Mouse (Mus musculus): Measurements from ENCODE around the gene Mt1. TPM values are rescaled to one million over a fixed set of nuclear protein-coding genes. Genes with fewer than 3 reads are reported as not detected.

Gene Mt1
- polyA plus RNA-seq, 1 experiment from 2014 or later, result 2,663 TPM

GRCm38 (mm10) chr8:94179713-94180560, 1.1 kb downstream of the Mt1 start:
- ATAC-seq, result no peak
- DNase-seq, result peak; percentile 62
- Histone ChIP-seq H3K27me3 (ENCODE audit: insufficient read depth, low read length) (no peaks in the 10 kb centered on the region), H3K4me2 (ENCODE audit: low read depth, low read length) (peak overlapping the region; percentile 82), H3K36me3 (replicated peaks; ENCODE audit: insufficient read depth, low read length) (no peaks in the 10 kb centered on the region; the same call in 1 of the 2 replicates), H3K4me1 (ENCODE audit: insufficient read depth) (peaks cover 35% of the 10 kb centered on the region), H3K27ac (ENCODE audit: low read depth) (peak overlapping the region; percentile 97), H3K4me3 (ENCODE audit: low read depth, low read length) (peak overlapping the region; percentile 72), H3K9me3 (ENCODE audit: low read length) (no peaks in the 10 kb centered on the region), H3K9ac (replicated peaks) (peak overlapping the region; percentile 85)
- TF ChIP-seq EP300 (IDR thresholded peaks at IDR 0.05; ENCODE audit: low read depth) (no peak; the same call in none of the 2 replicates), CTCF (IDR thresholded peaks at IDR 0.05; ENCODE audit: low read depth) (no peak)
- 4% methylated on average over 25 of the region's 25 CpGs for WGBS (ENCODE audit: insufficient replicate concordance)

- Histone ChIP-seq H3K4me3 (ENCODE audit: low read depth, low read length) (peak overlapping the region; percentile 72), H3K27ac (ENCODE audit: low read depth) (peak overlapping the region; percentile 97), H3K27me3 (ENCODE audit: insufficient read depth, low read length) (no peaks in the 10 kb centered on the region), H3K9ac (replicated peaks) (peak overlapping the region; percentile 85), H3K9me3 (ENCODE audit: low read length) (no peaks in the 10 kb centered on the region), H3K36me3 (replicated peaks; ENCODE audit: insufficient read depth, low read length) (no peaks in the 10 kb centered on the region; the same call in 1 of the 2 replicates), H3K4me2 (ENCODE audit: low read depth, low read length) (peak overlapping the region; percentile 82), H3K4me1 (ENCODE audit: insufficient read depth) (peaks cover 35% of the 10 kb centered on the region)
- TF ChIP-seq CTCF (IDR thresholded peaks at IDR 0.05; ENCODE audit: low read depth) (no peak), EP300 (IDR thresholded peaks at IDR 0.05; ENCODE audit: low read depth) (peak; percentile 38; the same call in 1 of the 2 replicates)
- WGBS (ENCODE audit: insufficient replicate concordance), result 50% methylated on average over 1 of the region's 1 CpGs
- no peak for ATAC-seq
- DNase-seq, result no peak
These were observed 1.7 kb downstream of the Mt1 start for GRCm38 (mm10) chr8:94180561-94180908.

- Histone ChIP-seq H3K36me3 (replicated peaks; ENCODE audit: insufficient read depth, low read length) (no peaks in the 10 kb centered on the region; the same call in 1 of the 2 replicates), H3K27ac (ENCODE audit: low read depth) (peak overlapping the region; percentile 93), H3K9ac (replicated peaks) (peak overlapping the region; percentile 60), H3K27me3 (ENCODE audit: insufficient read depth, low read length) (peaks cover 5% of the 10 kb centered on the region; the same call in 1 of the 2 replicates), H3K9me3 (ENCODE audit: low read length) (no peaks in the 10 kb centered on the region), H3K4me1 (ENCODE audit: insufficient read depth) (peaks cover 50% of the 10 kb centered on the region), H3K4me3 (ENCODE audit: low read depth, low read length) (peak overlapping the region; percentile 48), H3K4me2 (ENCODE audit: low read depth, low read length) (peak overlapping the region; percentile 78)
- TF ChIP-seq CTCF (IDR thresholded peaks at IDR 0.05; ENCODE audit: low read depth) (peak; percentile 17; the same call in 1 of the 2 replicates), EP300 (IDR thresholded peaks at IDR 0.05; ENCODE audit: low read depth) (0 out of 2 replicates have a peak, but pooled peaks have one; percentile 23)
- DNase-seq, result peak; percentile 50
- WGBS (ENCODE audit: insufficient replicate concordance), result 40% methylated on average over 13 of the region's 13 CpGs
- ATAC-seq, result no peak
These were observed 3.4 kb downstream of the Mt1 start for GRCm38 (mm10) chr8:94182055-94182929.

- ATAC-seq (peak; percentile 49), DNase-seq (peak; percentile 95)
- Histone ChIP-seq H3K27ac (ENCODE audit: low read depth) (peak overlapping the region; percentile 93), H3K27me3 (ENCODE audit: insufficient read depth, low read length) (peaks cover 6% of the 10 kb centered on the region; the same call in 1 of the 2 replicates), H3K4me2 (ENCODE audit: low read depth, low read length) (peak overlapping the region; percentile 78), H3K4me3 (ENCODE audit: low read depth, low read length) (peak overlapping the region; percentile 48), H3K9ac (replicated peaks) (peak overlapping the region; percentile 60), H3K9me3 (ENCODE audit: low read length) (no peaks in the 10 kb centered on the region), H3K4me1 (ENCODE audit: insufficient read depth) (peaks cover 44% of the 10 kb centered on the region), H3K36me3 (replicated peaks; ENCODE audit: insufficient read depth, low read length) (no peaks in the 10 kb centered on the region; the same call in 1 of the 2 replicates)
- TF ChIP-seq CTCF (IDR thresholded peaks at IDR 0.05; ENCODE audit: low read depth) (peak; percentile 91), EP300 (IDR thresholded peaks at IDR 0.05; ENCODE audit: low read depth) (peak; percentile 79)
- WGBS (ENCODE audit: insufficient replicate concordance), result 0% methylated on average over 16 of the region's 16 CpGs
These were observed 4.2 kb downstream of the Mt1 start for GRCm38 (mm10) chr8:94183117-94183516.

- H3K36me3 ChIP-seq (replicated peaks; ENCODE audit: insufficient read depth, low read length), result no peaks in the 10 kb centered on the region; the same call in 1 of the 2 replicates
- peak overlapping the region; percentile 2; the same call in 1 of the 2 replicates for H3K4me2 ChIP-seq (ENCODE audit: low read depth, low read length)
- H3K9ac ChIP-seq (replicated peaks), result 0 out of 2 replicates have a peak overlapping the region, but pooled peaks have one; percentile 13
- 37% methylated on average over 12 of the region's 12 CpGs for WGBS (ENCODE audit: insufficient replicate concordance)
- DNase-seq (no peak), ATAC-seq (no peak)
- H3K9me3 ChIP-seq (ENCODE audit: low read length), result no peaks in the 10 kb centered on the region
- no peak for TF ChIP-seq EP300 (IDR thresholded peaks at IDR 0.05; ENCODE audit: low read depth)
- no peak for TF ChIP-seq CTCF (IDR thresholded peaks at IDR 0.05; ENCODE audit: low read depth)
- no peak overlapping the region for H3K4me3 ChIP-seq (ENCODE audit: low read depth, low read length)
- H3K4me1 ChIP-seq (ENCODE audit: insufficient read depth), result peaks cover 38% of the 10 kb centered on the region
- peaks cover 6% of the 10 kb centered on the region; the same call in 1 of the 2 replicates for H3K27me3 ChIP-seq (ENCODE audit: insufficient read depth, low read length)
- no peak overlapping the region for H3K27ac ChIP-seq (ENCODE audit: low read depth)
These were observed 5.5 kb downstream of the Mt1 start for GRCm38 (mm10) chr8:94184357-94184843.

Data from liver, postnatal 0 days (tissue).